Mouse (Mus musculus) midbrain, embryonic 10.5 days (tissue): Measurements from ENCODE around the gene Lpo. TPM values are rescaled to one million over a fixed set of nuclear protein-coding genes. Genes with fewer than 3 reads are reported as not detected.
A peak's percentile ranks its signal among the peaks of the same experiment; 100 is the strongest.
"Not testable (repeated sequence)": the region's sequence is repeated elsewhere in the genome, so short reads cannot be mapped to it uniquely, and the experiment has no call there.

ENCODE experiments used
- DNase-seq: peaks from one replicate; pipeline ENCODE4 v3.0.0-alpha.2; 2017; ENCODE audit warnings: low spot score
- H3K27ac ChIP-seq: fragments of 300-500 bp; sonication (generic); replicated peaks from 2 replicates; pipeline ENCODE4 v1.5.1; 2016; ENCODE audit warnings: mild to moderate bottlenecking
- H3K27me3 ChIP-seq: fragments of 300-500 bp; sonication (generic); 2 replicates; pipeline ENCODE4 v1.6.1; 2016; ENCODE audit warnings: low read depth, mild to moderate bottlenecking; ENCODE audit not compliant: poor library complexity, severe bottlenecking
- H3K36me3 ChIP-seq: fragments of 300-500 bp; sonication (generic); 2 replicates; pipeline ENCODE4 v1.6.1; 2016; ENCODE audit warnings: mild to moderate bottlenecking, moderate library complexity
- H3K4me1 ChIP-seq: fragments of 300-500 bp; sonication (generic); 2 replicates; pipeline ENCODE4 v1.6.1; 2016
- H3K4me3 ChIP-seq: fragments of 300-500 bp; sonication (generic); 2 replicates; pipeline ENCODE4 v1.5.1; 2016; ENCODE audit warnings: mild to moderate bottlenecking, moderate library complexity
- H3K9me3 ChIP-seq: fragments of 300-500 bp; sonication (generic); replicated peaks from 2 replicates; pipeline ENCODE4 v1.6.1; 2016; ENCODE audit warnings: mild to moderate bottlenecking
- WGBS: fragments of 180-500 bp; shearing (Covaris S2); methylation state at CpG from one replicate; pipeline ENCODE4 v1.1.7; 2016; 5-methylcytosine and 5-hydroxymethylcytosine counted together
- polyA plus RNA-seq: library from polyadenylated mRNA; unstranded; fragments of >200 nt; fragmentation: Nextera tagmentation; extraction: Ambion mirVana; gene quantifications from 2 replicates; pipeline ENCODE4 v1.2.1, GENCODE M21; 2016

Lpo gene
- 0.20 and 0.56 TPM in 2 replicates for polyA plus RNA-seq

GRCm38 (mm10) chr11:87828239-87828900 is at the start of gene Lpo:
TSS of gene Lpo (minus strand) at chr11:87828289.
- Histone ChIP-seq H3K27ac (peak within 1 kb of the TSS; percentile 43), H3K27me3 (0 out of 2 replicates have a peak, but pooled peaks cover under 1% of the 10 kb centered on the region), H3K4me1 (peaks cover 13% of the 10 kb centered on the region), H3K4me3 (no peak within 1 kb of the TSS), H3K9me3 (no peaks in the 10 kb centered on the region), H3K36me3 (no peaks in the 10 kb centered on the region)
- WGBS: 51% methylated on average over 10 of the region's 10 CpGs
- no peak for DNase-seq

- Histone ChIP-seq H3K36me3 (no peaks in the 10 kb centered on the region), H3K4me1 (no peaks in the 10 kb centered on the region), H3K9me3 (no peaks in the 10 kb centered on the region), H3K27me3 (no peaks in the 10 kb centered on the region), H3K4me3 (no peak within 1 kb of the TSS), H3K27ac (no peak within 1 kb of the TSS)
- 90% methylated on average over 6 of the region's 6 CpGs for WGBS
- no peak for DNase-seq
These were observed 47.3 kb upstream of the Lpo start, which contains the start of gene Epx for GRCm38 (mm10) chr11:87875436-87875835. TSS of gene Epx (minus strand) at chr11:87875536.

GRCm38 (mm10) chr11:87871766-87872165 is 43.7 kb upstream of the Lpo start:
- Histone ChIP-seq H3K27ac (no peak overlapping the region), H3K4me3 (no peak overlapping the region), H3K9me3 (no peaks in the 10 kb centered on the region), H3K4me1 (no peaks in the 10 kb centered on the region), H3K36me3 (no peaks in the 10 kb centered on the region), H3K27me3 (no peaks in the 10 kb centered on the region)
- DNase-seq: no peak
- WGBS: 67% methylated on average over 8 of the region's 8 CpGs

- H3K9me3 ChIP-seq: no peaks in the 10 kb centered on the region
- no peaks in the 10 kb centered on the region for H3K27me3 ChIP-seq
- no peaks in the 10 kb centered on the region for H3K4me1 ChIP-seq
- H3K36me3 ChIP-seq: no peaks in the 10 kb centered on the region
- DNase-seq: no peak
- no peak overlapping the region for H3K4me3 ChIP-seq
- H3K27ac ChIP-seq: no peak overlapping the region
- WGBS: 84% methylated on average over 2 of the region's 2 CpGs
These were observed 42.0 kb upstream of the Lpo start for GRCm38 (mm10) chr11:87870096-87870495.

- not testable (repeated sequence) for DNase-seq, H3K9me3 ChIP-seq, H3K4me3 ChIP-seq, H3K4me1 ChIP-seq, H3K27ac ChIP-seq, H3K27me3 ChIP-seq
- H3K36me3 ChIP-seq: peaks cover 29% of the 10 kb centered on the region
- 96% methylated on average over 1 of the region's 2 CpGs for WGBS
These were observed 38.8 kb upstream of the Lpo start for GRCm38 (mm10) chr11:87866891-87867290.

- H3K4me3 ChIP-seq: no peak overlapping the region
- H3K4me1 ChIP-seq: 0 out of 2 replicates have a peak, but pooled peaks cover 6% of the 10 kb centered on the region
- DNase-seq: no peak
- H3K36me3 ChIP-seq: peaks cover 66% of the 10 kb centered on the region
- H3K27ac ChIP-seq: no peak overlapping the region
- no peaks in the 10 kb centered on the region for H3K27me3 ChIP-seq
- no peaks in the 10 kb centered on the region for H3K9me3 ChIP-seq
- WGBS: 88% methylated on average over 13 of the region's 13 CpGs
These were observed 34.7 kb upstream of the Lpo start for GRCm38 (mm10) chr11:87862805-87863204.

- peaks cover 89% of the 10 kb centered on the region for H3K36me3 ChIP-seq
- H3K4me3 ChIP-seq: no peak overlapping the region
- 0 out of 2 replicates have a peak, but pooled peaks cover 6% of the 10 kb centered on the region for H3K4me1 ChIP-seq
- 81% methylated on average over 9 of the region's 9 CpGs for WGBS
- H3K27me3 ChIP-seq: no peaks in the 10 kb centered on the region
- no peak for DNase-seq
- no peak overlapping the region for H3K27ac ChIP-seq
- no peaks in the 10 kb centered on the region for H3K9me3 ChIP-seq
These were observed 32.3 kb upstream of the Lpo start for GRCm38 (mm10) chr11:87860426-87860825.

GRCm38 (mm10) chr11:87859273-87859672 is 31.2 kb upstream of the Lpo start:
- peaks cover 84% of the 10 kb centered on the region for H3K36me3 ChIP-seq
- WGBS: 93% methylated on average over 11 of the region's 11 CpGs
- H3K4me1 ChIP-seq: 0 out of 2 replicates have a peak, but pooled peaks cover 6% of the 10 kb centered on the region
- DNase-seq: no peak
- H3K4me3 ChIP-seq: no peak overlapping the region
- no peak overlapping the region for H3K27ac ChIP-seq
- no peaks in the 10 kb centered on the region for H3K9me3 ChIP-seq
- no peaks in the 10 kb centered on the region for H3K27me3 ChIP-seq

- H3K27ac ChIP-seq: no peak overlapping the region
- H3K27me3 ChIP-seq: no peaks in the 10 kb centered on the region
- peaks cover 37% of the 10 kb centered on the region for H3K36me3 ChIP-seq
- 93% methylated on average over 7 of the region's 7 CpGs for WGBS
- no peak for DNase-seq
- H3K9me3 ChIP-seq: no peaks in the 10 kb centered on the region
- H3K4me3 ChIP-seq: no peak overlapping the region
- peaks cover 15% of the 10 kb centered on the region for H3K4me1 ChIP-seq
These were observed 26.5 kb upstream of the Lpo start for GRCm38 (mm10) chr11:87854550-87854949.

- 39% methylated on average over 8 of the region's 8 CpGs for WGBS
- H3K27ac ChIP-seq: peak overlapping the region; percentile 89
- H3K36me3 ChIP-seq: peaks cover 31% of the 10 kb centered on the region
- no peak for DNase-seq
- no peaks in the 10 kb centered on the region for H3K9me3 ChIP-seq
- peaks cover 15% of the 10 kb centered on the region for H3K4me1 ChIP-seq
- no peaks in the 10 kb centered on the region for H3K27me3 ChIP-seq
- peak overlapping the region; percentile 76 for H3K4me3 ChIP-seq
These were observed 25.5 kb upstream of the Lpo start for GRCm38 (mm10) chr11:87853597-87853954.

GRCm38 (mm10) chr11:87852690-87853596 is 24.9 kb upstream of the Lpo start, which contains the start of gene Mks1:
TSS of gene Mks1 (plus strand) at chr11:87853215.
- peak; percentile 96 for DNase-seq
- WGBS: 4% methylated on average over 40 of the region's 40 CpGs
- no peaks in the 10 kb centered on the region for H3K9me3 ChIP-seq

GRCm38 (mm10) chr11:87847884-87848283 is 19.8 kb upstream of the Lpo start:
- Histone ChIP-seq H3K27ac (no peak overlapping the region), H3K27me3 (no peaks in the 10 kb centered on the region), H3K4me1 (peaks cover 5% of the 10 kb centered on the region; the same call in 1 of the 2 replicates), H3K9me3 (no peaks in the 10 kb centered on the region), H3K36me3 (no peaks in the 10 kb centered on the region), H3K4me3 (no peak overlapping the region)
- 79% methylated on average over 6 of the region's 6 CpGs for WGBS
- DNase-seq: no peak

More at GRCm38 (mm10) chr11:87852690-87853596, 24.9 kb upstream of the Lpo start, which contains the start of gene Mks1:
- Histone ChIP-seq H3K36me3 (peaks cover 24% of the 10 kb centered on the region), H3K27ac (peak within 1 kb of the TSS; percentile 89), H3K4me1 (peaks cover 15% of the 10 kb centered on the region), H3K4me3 (peak within 1 kb of the TSS; percentile 76), H3K27me3 (no peaks in the 10 kb centered on the region)
